Mouse (Mus musculus): Measurements from ENCODE around the gene Mydgf. TPM values are rescaled to one million over a fixed set of nuclear protein-coding genes. Genes with fewer than 3 reads are reported as not detected.

The Mydgf gene
- polyA plus RNA-seq, 1 experiment from 2014 or later: 57.3 TPM

DNA sequence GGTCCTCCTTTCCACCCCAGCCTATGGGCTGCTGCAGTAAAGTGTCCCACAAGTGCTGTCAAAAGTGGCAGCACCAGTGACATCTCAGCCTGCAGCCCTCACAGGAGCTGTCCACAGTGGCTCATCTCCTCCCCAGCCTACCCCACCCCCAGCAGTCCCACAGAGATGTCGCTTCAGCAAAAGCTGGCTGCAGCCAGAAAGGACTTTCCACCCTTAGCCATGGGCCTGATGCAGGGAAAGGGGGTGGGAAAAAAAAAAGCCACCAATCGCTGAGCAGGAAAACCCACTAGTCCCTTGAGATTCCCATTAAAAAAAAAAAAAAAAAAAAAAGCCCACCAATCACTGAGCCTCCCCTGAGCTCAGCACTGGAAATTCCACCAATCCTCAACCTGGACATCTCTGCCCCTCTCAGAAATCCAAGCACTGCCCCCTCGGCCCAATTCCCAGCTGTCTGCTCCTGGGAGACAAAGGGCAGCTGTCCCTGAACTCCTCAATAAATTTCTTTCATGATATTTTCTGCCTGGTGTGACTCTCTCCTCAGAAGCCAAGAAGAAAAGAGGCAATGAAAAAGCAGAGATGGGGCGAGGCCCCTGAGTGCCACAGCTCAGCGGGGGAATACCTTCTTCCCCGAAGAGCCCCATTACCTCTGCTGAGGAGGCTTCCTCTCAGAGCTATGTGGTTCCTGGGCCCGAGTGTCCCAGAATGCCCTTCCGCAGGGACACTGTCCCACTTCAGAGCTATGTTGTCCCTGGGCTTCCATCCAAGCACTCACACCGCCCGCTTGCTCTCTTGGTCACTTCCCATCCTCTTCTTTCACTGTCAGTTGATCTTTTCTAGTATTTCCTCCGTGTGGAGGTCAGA, 1.8 kb upstream of the Mydgf start:
- peak overlapping the region; percentile 36 for H3K27ac ChIP-seq
- no peak for ATAC-seq (ENCODE audit: low FRiP score)
- peaks cover 59% of the 10 kb centered on the region for H3K36me3 ChIP-seq (replicated peaks)
- WGBS: 52% methylated on average over 11 of the region's 11 CpGs
- H3K4me3 ChIP-seq (replicated peaks): no peak overlapping the region
- H3K9ac ChIP-seq: 0 out of 2 replicates have a peak overlapping the region, but pooled peaks have one; percentile 7
- no peaks in the 10 kb centered on the region for H3K9me3 ChIP-seq
- H3K4me2 ChIP-seq: no peak overlapping the region
- H3K4me1 ChIP-seq: peaks cover 28% of the 10 kb centered on the region
- no peaks in the 10 kb centered on the region for H3K27me3 ChIP-seq

DNA sequence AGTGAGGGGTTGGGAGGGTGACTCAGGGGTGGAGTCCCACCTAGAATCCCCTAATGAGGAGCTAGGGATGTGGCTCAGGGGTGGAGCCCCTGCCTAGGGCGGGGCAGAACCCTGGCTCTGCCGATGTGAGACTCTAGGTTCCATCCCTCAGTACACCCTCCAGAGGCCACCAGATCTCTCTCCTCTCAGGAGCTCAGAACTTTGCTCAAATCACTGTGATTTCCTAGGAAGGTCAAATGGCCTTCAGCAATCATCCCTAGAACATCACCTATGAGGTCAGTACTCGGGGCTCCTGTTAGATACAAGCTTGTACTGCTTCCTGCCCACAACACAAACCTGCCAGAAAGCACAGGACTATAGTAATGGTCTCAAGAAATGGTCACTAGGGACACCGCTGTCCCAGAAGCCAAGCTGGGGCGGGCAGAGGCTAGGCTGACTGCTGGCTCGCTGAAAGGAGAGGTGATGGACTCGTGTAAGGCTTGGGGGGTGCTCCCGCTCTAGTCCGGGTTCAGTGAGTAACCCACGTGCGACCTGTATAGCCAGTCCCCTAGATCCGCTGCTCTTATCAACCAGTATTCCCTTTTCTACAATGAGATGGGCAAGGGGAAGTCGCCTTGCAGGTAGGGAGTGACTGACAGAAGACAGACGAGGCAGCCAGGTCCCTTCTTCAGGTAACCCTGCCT, 604 bp downstream of the Mydgf start:
- 3% methylated on average over 14 of the region's 14 CpGs for WGBS
- no peak; the same call in 1 of the 2 replicates for ATAC-seq (ENCODE audit: low FRiP score)
- peak overlapping the region; percentile 67; the same call in 1 of the 2 replicates for H3K27ac ChIP-seq

DNA sequence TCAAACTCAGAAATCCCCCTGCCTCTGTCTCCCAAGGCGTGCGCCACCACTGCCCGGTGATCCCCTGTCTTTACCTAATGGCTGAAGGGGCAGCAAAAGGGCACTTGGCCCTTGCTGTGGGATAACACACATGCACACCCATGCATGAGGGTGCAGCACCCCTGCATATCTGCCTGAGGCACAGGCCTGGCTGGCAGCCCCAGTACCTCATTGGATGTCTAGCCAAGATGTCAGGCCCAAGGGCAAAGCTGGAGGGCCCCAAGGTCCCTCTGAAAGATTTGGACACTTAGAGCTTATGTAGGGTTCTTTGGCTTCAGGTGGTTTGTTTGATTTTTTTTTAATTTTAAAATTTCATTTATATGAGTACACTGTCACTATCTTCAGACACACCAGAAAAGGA, 8.3 kb downstream of the Mydgf start:
- Histone ChIP-seq H3K36me3 (replicated peaks) (peaks cover 51% of the 10 kb centered on the region), H3K27ac (no peak overlapping the region), H3K27me3 (no peaks in the 10 kb centered on the region), H3K4me3 (replicated peaks) (no peak overlapping the region), H3K4me2 (no peak overlapping the region), H3K4me1 (peaks cover 7% of the 10 kb centered on the region; the same call in 1 of the 2 replicates), H3K9ac (no peak overlapping the region), H3K9me3 (no peaks in the 10 kb centered on the region)
- WGBS: 98% methylated on average over 3 of the region's 3 CpGs
- no peak for ATAC-seq (ENCODE audit: low FRiP score)

More for the DNA sequence above, 604 bp downstream of the Mydgf start:
- H3K27me3 ChIP-seq: no peaks in the 10 kb centered on the region
- peaks cover 28% of the 10 kb centered on the region for H3K4me1 ChIP-seq
- H3K4me3 ChIP-seq (replicated peaks): peak overlapping the region; percentile 78
- H3K9me3 ChIP-seq: no peaks in the 10 kb centered on the region
- H3K9ac ChIP-seq: peak overlapping the region; percentile 79
- H3K36me3 ChIP-seq (replicated peaks): peaks cover 57% of the 10 kb centered on the region
- H3K4me2 ChIP-seq: peak overlapping the region; percentile 62

DNA sequence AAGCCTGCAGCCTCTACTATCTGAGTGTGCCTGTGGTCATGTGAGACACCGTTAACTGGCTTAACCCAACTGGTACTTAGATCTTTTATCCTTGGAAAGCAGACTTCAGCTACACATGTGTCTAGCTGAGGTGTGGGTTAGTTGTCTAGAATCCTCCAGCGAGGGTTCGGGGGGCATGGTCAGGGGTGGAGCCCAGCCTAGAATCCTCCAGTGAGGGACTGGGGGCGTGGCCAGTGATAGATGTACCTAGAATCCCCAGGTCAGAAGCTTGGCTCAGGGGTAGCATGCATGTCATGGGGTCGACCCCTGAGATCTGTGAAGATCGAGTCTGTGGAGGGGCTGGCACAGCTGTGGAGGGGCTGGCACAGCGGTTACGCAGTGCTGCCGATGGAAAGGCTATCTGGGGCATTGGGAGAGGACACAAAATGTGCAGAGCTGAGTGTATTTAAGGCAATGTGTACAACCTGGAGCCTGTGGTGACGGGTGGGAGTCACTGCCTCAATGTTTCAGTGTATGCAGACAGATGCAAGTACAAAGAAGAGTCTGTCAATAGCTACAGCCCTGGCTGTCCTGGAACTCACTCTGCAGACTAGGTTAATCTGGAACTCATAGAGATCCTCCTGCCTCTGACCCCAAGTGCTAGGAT, 10.2 kb downstream of the Mydgf start:
- H3K4me2 ChIP-seq: no peak overlapping the region
- H3K9me3 ChIP-seq: no peaks in the 10 kb centered on the region
- H3K27me3 ChIP-seq: no peaks in the 10 kb centered on the region
- no peak overlapping the region for H3K27ac ChIP-seq
- peaks cover 34% of the 10 kb centered on the region for H3K36me3 ChIP-seq (replicated peaks)
- no peak overlapping the region for H3K9ac ChIP-seq
- ATAC-seq (ENCODE audit: low FRiP score): no peak
- 60% methylated on average over 10 of the region's 10 CpGs for WGBS
- no peak overlapping the region for H3K4me3 ChIP-seq (replicated peaks)
- H3K4me1 ChIP-seq: peaks cover 15% of the 10 kb centered on the region; the same call in 1 of the 2 replicates

DNA sequence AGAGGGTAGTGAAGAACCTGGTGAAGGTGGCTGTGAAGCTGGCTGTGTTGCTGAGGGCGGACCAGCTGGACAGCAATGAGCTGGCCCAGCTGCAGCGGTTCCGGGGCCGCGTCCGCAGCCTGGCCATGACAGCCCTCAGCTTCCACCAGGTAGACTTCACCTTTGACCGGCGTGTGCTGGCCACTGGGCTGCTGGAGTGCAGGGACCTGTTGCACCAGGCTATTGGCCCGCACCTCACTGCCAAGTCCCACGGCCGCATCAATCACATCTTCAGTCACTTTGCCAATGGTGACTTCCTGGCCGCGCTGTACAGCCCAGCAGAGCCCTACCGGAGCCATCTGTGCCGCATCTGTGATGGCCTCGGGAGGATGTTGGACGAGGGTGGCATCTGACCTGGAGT, 11.8 kb downstream of the Mydgf start:
- H3K27me3 ChIP-seq: no peaks in the 10 kb centered on the region
- H3K4me2 ChIP-seq: no peak overlapping the region
- peaks cover 19% of the 10 kb centered on the region for H3K36me3 ChIP-seq (replicated peaks)
- H3K9me3 ChIP-seq: no peaks in the 10 kb centered on the region
- H3K27ac ChIP-seq: no peak overlapping the region
- no peak overlapping the region for H3K4me3 ChIP-seq (replicated peaks)
- H3K4me1 ChIP-seq: peaks cover 15% of the 10 kb centered on the region; the same call in 1 of the 2 replicates
- H3K9ac ChIP-seq: no peak overlapping the region
- WGBS: 93% methylated on average over 17 of the region's 17 CpGs
- ATAC-seq (ENCODE audit: low FRiP score): no peak

DNA sequence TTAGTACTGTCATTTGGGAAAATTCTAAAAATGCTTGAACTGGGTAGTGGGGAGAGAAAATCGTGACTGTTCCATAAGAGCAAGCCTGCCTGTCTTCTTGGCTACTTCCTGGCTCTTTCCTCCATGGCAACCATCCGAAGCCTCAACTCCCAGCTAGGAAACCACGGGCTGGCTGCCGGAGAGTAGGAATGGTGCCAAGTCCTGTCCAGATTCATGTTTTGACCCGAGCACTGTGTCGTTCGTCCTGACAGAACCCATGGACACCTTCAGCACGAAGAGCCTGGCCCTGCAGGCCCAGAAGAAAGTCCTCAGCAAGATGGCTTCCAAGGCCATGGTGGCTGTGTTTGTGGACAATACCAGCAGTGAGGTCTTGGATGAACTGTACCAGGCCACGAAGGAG, 12.3 kb downstream of the Mydgf start:
- H3K4me3 ChIP-seq (replicated peaks): no peak overlapping the region
- H3K36me3 ChIP-seq (replicated peaks): peaks cover 15% of the 10 kb centered on the region
- no peak overlapping the region for H3K27ac ChIP-seq
- no peak for ATAC-seq (ENCODE audit: low FRiP score)
- H3K4me1 ChIP-seq: peaks cover 15% of the 10 kb centered on the region; the same call in 1 of the 2 replicates
- 90% methylated on average over 9 of the region's 9 CpGs for WGBS
- no peaks in the 10 kb centered on the region for H3K27me3 ChIP-seq
- no peak overlapping the region for H3K9ac ChIP-seq
- H3K9me3 ChIP-seq: no peaks in the 10 kb centered on the region
- no peak overlapping the region for H3K4me2 ChIP-seq

DNA sequence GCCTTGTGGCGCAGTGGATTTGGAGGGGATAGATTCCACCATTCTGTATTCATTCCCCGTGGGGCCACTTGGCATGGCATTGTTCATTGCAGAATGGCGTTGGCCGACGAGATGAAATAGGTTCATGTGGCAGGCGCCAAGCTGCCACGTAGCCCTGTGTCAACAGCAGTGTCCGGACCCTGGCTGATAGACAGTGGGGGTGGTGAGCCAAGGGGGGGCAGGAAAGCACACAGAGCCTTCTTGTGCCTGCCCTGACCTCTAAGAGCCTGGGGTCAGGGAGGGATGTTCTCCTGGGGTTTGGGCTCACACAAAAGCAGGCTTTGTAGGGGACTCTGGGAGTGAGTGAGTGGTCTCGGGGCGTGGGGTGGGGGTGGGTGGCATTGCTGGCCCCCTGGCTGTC, 13.1 kb downstream of the Mydgf start:
- WGBS: 18% methylated on average over 10 of the region's 10 CpGs
- H3K4me1 ChIP-seq: peaks cover 19% of the 10 kb centered on the region; the same call in 1 of the 2 replicates
- peaks cover 8% of the 10 kb centered on the region for H3K36me3 ChIP-seq (replicated peaks)
- no peak overlapping the region for H3K4me3 ChIP-seq (replicated peaks)
- H3K27me3 ChIP-seq: no peaks in the 10 kb centered on the region
- no peaks in the 10 kb centered on the region for H3K9me3 ChIP-seq
- H3K27ac ChIP-seq: no peak overlapping the region
- no peak for ATAC-seq (ENCODE audit: low FRiP score)
- no peak overlapping the region for H3K9ac ChIP-seq
- H3K4me2 ChIP-seq: no peak overlapping the region

DNA sequence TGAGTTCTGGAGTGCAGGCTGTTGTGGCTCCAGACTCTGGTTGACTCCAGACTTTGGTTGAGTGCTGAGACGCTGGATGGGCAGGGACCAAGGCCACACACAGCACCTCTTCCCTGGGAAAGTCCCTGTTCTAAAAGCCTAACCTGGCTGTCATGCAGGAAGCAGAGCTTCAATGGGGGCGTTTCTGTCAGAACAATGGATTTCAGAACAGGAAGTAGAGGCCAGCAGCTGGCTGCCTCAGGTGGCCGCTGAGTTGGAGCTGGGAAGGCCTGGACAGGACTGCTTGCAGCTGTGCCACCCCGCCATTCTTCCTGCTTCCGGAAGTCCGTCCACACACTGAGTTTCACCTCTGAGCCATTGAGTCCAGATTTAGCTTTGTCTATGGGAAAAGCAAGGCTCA, 13.9 kb downstream of the Mydgf start:
- Histone ChIP-seq H3K9me3 (no peaks in the 10 kb centered on the region), H3K4me1 (peaks cover 23% of the 10 kb centered on the region; the same call in 1 of the 2 replicates), H3K4me2 (no peak overlapping the region), H3K27ac (no peak overlapping the region), H3K36me3 (replicated peaks) (peaks cover under 1% of the 10 kb centered on the region; the same call in 1 of the 2 replicates), H3K9ac (no peak overlapping the region), H3K27me3 (no peaks in the 10 kb centered on the region), H3K4me3 (replicated peaks) (no peak overlapping the region)
- WGBS: 67% methylated on average over 6 of the region's 6 CpGs
- ATAC-seq (ENCODE audit: low FRiP score): no peak

DNA sequence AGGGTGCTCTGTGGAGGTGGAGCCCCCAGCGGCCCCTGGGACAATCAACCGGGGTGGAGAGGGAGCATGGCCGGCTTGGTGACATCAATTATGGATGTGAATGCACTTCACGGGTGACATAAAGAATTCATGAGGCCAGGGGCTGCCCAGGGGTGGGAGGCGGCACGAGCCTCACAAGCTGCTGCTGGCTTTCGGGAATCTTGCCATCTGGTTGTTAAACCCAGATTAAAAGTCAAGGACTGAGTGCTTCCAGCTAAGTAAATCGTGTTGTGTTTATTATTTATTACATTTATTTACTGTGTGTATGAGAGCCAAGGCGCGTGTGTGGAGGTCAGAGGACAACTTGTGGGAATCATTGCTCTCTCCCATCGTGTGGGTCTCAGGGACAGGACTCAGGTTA, 18.0 kb downstream of the Mydgf start:
- Histone ChIP-seq H3K4me2 (no peak overlapping the region), H3K27ac (no peak overlapping the region), H3K36me3 (replicated peaks) (no peaks in the 10 kb centered on the region), H3K9me3 (no peaks in the 10 kb centered on the region), H3K4me3 (replicated peaks) (no peak overlapping the region), H3K27me3 (peaks cover 11% of the 10 kb centered on the region), H3K4me1 (peaks cover 34% of the 10 kb centered on the region), H3K9ac (no peak overlapping the region)
- ATAC-seq (ENCODE audit: low FRiP score): no peak
- WGBS: 72% methylated on average over 11 of the region's 11 CpGs

DNA sequence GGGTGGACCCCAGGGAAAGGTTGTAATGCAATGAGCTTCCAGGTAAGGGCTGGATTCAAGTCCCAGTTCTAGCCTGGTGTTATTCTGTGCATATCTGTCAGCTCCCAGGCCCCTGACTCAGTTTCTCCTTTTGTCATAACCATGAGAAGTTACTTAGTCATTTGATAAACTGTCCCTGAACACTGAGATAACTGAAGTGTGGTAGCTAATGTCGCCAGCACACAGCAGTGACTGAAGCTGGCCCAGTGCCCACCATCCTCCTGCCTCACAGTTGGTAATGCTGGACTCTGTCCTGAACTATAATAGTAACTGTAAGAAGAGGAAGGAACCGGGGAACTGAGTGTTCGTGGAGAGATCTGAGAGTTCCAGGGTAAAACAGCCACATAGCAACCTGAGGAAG, 19.2 kb downstream of the Mydgf start:
- H3K27me3 ChIP-seq: peaks cover 16% of the 10 kb centered on the region
- no peak overlapping the region for H3K4me2 ChIP-seq
- no peaks in the 10 kb centered on the region for H3K36me3 ChIP-seq (replicated peaks)
- H3K9ac ChIP-seq: no peak overlapping the region
- H3K4me3 ChIP-seq (replicated peaks): no peak overlapping the region
- 78% methylated on average over 3 of the region's 3 CpGs for WGBS
- H3K27ac ChIP-seq: no peak overlapping the region
- peaks cover 24% of the 10 kb centered on the region for H3K4me1 ChIP-seq
- H3K9me3 ChIP-seq: no peaks in the 10 kb centered on the region
- ATAC-seq (ENCODE audit: low FRiP score): no peak

DNA sequence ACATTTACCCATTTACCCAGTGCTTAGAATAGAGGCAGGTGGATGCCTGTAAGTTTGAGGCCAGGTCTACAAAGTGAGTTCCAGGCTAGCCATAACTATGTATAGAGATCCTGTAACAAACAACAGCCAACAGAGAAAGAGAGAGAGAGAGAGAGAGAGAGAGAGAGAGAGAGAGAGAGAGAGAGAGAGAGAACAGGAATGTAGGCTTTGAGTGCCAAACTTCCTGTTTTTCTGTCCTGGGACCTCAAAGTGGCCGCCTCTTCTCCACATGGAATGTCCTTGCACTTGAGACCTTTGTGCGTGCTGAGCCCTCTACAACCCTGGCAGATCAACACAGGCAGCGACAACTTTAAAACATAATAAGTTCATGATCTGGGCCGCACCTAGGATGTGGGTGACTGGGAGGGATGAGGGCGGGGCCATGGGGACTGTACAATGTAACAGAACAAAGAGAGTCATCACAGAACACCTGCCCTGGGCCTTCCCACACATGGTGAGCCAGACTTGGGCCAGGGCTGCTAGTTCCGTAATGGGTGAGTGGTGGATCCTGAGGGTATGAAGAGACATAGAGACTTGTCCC, 20.1 kb downstream of the Mydgf start:
- Histone ChIP-seq H3K27ac (no peak overlapping the region), H3K4me1 (peaks cover 24% of the 10 kb centered on the region), H3K9me3 (no peaks in the 10 kb centered on the region), H3K27me3 (peaks cover 24% of the 10 kb centered on the region), H3K9ac (no peak overlapping the region), H3K4me2 (0 out of 2 replicates have a peak overlapping the region, but pooled peaks have one; percentile 68), H3K36me3 (replicated peaks) (no peaks in the 10 kb centered on the region), H3K4me3 (replicated peaks) (no peak overlapping the region)
- WGBS: 79% methylated on average over 6 of the region's 6 CpGs
- no peak for ATAC-seq (ENCODE audit: low FRiP score)

Measured in forebrain, embryonic 12.5 days (tissue).